Mouse (Mus musculus): ENCODE measurements around the gene Thrsp.

The Thrsp gene

DNA sequence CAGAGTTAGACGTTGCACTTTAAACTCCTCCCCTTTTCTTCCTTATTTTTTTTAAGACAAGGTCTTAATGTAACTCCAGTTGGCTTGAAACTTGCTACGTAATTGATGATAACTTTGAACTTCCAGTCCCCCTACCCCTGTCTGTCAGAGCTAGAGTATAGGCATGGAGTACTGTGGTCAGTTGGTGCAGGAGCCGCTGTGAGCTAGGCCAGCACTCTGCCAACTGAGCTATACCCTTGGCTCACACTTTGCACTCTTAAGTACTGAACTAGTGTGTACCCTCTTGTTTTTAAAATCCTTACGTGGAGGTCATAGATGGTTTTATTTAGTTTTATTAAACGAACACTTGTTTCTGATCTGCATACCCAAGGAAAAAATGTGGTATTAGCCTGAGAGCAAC is 38.2 kb downstream of the Thrsp start:
- DNase-seq (ENCODE audit: low read depth, low spot score) = no peak

- DNase-seq (ENCODE audit: low read depth, low spot score) = no peak
These were observed 41.6 kb downstream of the Thrsp start for GRCm38 (mm10) chr7:97375906-97376305.

DNA sequence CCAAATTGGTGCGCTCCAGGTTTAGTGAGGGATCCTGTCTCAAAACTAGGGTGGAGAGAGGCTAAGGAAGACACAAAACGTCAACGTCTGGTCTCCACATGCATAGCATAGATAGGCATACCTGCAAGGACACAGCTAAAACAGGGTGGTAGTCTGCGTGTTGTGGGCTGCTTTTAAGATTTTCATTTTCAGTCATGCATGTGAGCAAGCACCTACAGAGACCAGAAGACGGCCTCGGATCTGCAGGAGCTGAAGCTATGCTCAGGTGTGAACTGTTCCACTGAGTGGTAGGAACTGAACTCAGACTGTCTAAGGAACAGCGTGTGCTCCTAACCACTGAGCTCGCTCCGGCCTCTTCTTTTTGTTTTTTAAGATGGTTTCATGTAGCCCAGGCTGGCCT is 42.4 kb downstream of the Thrsp start:
- no peak for DNase-seq (ENCODE audit: low read depth, low spot score)

DNA sequence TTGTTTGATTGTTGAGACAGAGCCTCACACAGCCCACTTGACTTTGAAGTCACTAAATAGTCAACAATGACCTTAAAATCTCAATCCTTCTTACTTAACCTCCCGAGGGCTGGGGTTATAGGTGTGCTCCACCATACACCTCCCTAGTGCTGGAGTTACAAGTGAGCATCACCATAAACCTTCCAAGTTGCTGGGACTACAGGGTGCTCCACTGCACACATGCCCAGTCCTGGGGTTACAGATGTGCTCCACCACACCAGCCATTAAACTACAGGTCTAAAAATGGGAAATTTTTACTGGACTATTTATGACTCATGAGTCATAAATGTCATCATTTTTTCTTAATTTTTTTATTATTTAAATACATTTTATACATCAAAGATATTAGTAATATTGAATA is 51.6 kb downstream of the Thrsp start:
- DNase-seq (ENCODE audit: low read depth, low spot score) = no peak
